Mouse (Mus musculus) left cerebral cortex, postnatal 36 days (tissue): Measurements from ENCODE around the gene Ide. TPM values are rescaled to one million over a fixed set of nuclear protein-coding genes. Genes with fewer than 3 reads are reported as not detected.
"Not testable (repeated sequence)": the region's sequence is repeated elsewhere in the genome, so short reads cannot be mapped to it uniquely, and the experiment has no call there.

ENCODE experiments used
- DNase-seq, 2 experiments: peaks; one replicate each; pipeline ENCODE4 v3.0.0; 2021 to 2022; ENCODE audit warnings: low spot score in 2 of 2, mixed read lengths in 1 of 2
- intact Hi-C: fragments of 180-260 bp; cut with DNase I; formaldehyde crosslinking; loops from one replicate; pipeline ENCODE4 v1.15.1; 2025
- total RNA-seq, 2 experiments: library from RNA; stranded (reverse); gene quantifications; 2 replicates each; pipeline ENCODE4 v1.2.3; 2021

The Ide gene
- total RNA-seq, 2 experiments from 2014 or later = 34.1 to 37.4 TPM

GRCm38 (mm10) chr19:37233561-37234539, 103.8 kb downstream of the Ide start:
- intact Hi-C loops = no loop called here
- DNase-seq = peak; percentile 18 to 25

GRCm38 (mm10) chr19:37232598-37232997, 105.1 kb downstream of the Ide start:
- intact Hi-C loops, DNase-seq: not testable (repeated sequence)

GRCm38 (mm10) chr19:37225197-37225862, 112.3 kb downstream of the Ide start:
- DNase-seq = no peak
- intact Hi-C loops = no loop called here

Other genes with a start within 250 kb of the Ide start
- 10 to 100 TPM; 90.5 to 93.5 TPM for gene March5, start 130.3 kb downstream of the Ide start, total RNA-seq
- gene Cpeb3, start 129.3 kb downstream of the Ide start, total RNA-seq = 100 to 1,000 TPM in 1 of 2 experiments, 10 to 100 TPM in 1; 79.8 to 104 TPM
- 1 to 10 TPM; 1.1 TPM for gene Kif11, start 38.6 kb upstream of the Ide start, total RNA-seq
- 1 to 10 TPM; 2.4 to 3.4 TPM for gene Hhex, start 97.0 kb upstream of the Ide start, total RNA-seq
- gene Exoc6, start 212.6 kb upstream of the Ide start, total RNA-seq = 10 to 100 TPM; 42.3 to 43.9 TPM